Mouse (Mus musculus) left cerebral cortex, postnatal 14 days (tissue): ENCODE measurements around the gene Rbm6. TPM values are rescaled to one million over a fixed set of nuclear protein-coding genes. Genes with fewer than 3 reads are reported as not detected.

Experiments used
- DNase-seq, 2 experiments: peaks; one replicate each; pipeline ENCODE4 v3.0.0; 2021 to 2022; ENCODE audit warnings: low spot score in 2 of 2, mixed read lengths in 1 of 2
- intact Hi-C: fragments of 180-260 bp; cut with DNase I; formaldehyde crosslinking; loops from one replicate; pipeline ENCODE4 v1.15.1; 2025
- total RNA-seq, 2 experiments: library from RNA; stranded (reverse); gene quantifications; 2 replicates each; pipeline ENCODE4 v1.2.3; 2021

Rbm6 gene
- total RNA-seq, 2 experiments from 2014 or later, result 57.0 to 57.8 TPM

DNA sequence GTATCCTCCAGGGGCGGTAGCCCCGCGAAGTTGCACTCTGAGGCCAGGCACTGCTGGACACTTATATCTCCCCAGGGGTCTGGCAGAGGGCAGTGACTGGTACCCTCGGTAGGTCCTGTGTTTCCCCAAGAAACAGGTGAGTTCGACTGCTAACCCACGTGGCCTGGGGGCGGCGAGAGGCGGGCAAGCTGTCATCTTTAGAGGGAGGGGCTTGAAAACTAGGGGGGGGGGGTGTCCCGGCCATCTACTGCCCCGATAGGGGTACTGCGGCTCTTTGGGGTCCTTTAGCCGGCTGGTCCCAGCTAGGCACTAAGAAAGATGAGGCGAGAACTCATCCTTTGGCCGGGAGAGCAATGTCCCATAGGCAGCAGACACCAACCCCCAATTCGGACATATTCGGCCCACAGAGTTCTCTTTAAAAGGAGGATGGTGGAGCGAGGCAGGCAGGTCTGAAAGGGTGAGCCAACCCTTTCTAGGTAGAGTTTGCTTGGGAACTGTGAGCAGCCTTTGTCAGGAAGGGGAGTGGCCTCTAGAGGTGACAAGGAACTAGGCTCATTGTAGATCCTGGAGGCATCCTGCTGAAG, 15.3 kb upstream of the Rbm6 start:
- intact Hi-C loops, result no loop called here
- peak in 1 of 2 experiments; percentile 28 for DNase-seq

DNA sequence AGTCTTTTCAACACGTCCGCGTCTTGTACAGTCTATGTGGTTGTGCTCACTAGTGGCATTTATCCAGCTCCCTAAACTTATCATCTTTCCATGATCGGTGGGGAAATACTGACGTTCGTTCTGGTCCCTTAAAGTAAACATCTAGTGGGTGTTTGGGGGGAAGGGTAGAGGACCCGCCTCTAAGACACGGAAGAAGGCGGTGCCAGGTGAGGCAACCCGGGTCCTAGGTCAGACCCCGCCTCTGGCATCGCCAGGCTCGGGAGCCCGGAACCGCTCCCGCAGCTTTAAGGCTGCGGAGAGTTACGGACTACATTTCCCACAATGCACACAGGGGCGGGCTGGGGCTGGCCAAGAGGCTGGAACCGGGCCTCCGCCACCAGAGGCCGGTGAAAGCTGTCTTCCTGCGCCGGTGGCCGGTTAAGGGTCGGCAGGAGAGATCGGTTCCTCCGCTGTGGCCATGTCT, 14.8 kb upstream of the Rbm6 start, which contains the start of gene Mon1a:
Gene Mon1a (plus strand): TSS at position 348 of the 463 bp plus-strand sequence.
- intact Hi-C loops, result no loop called here
- DNase-seq, result peak; percentile 55 to 83

DNA sequence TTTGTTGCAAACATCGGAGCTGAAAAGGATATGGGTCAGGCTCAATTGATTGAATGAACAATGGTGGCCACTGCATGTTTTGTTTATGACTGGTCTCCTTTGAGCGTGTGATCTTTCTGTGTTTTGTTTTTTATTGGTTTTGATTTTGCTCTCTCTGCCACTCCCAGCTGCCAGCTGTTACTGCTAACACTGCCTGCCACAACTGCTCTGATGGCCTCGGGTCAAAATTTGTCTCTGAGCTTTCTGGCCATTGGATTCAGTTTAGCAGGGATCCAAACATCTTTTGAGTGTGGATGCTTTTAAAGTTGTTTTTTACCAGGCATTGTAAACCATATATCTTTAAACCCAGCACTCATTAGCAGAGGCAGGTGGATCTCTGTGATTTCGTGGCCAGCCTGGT, 7.4 kb upstream of the Rbm6 start:
- no peak for DNase-seq
- intact Hi-C loops, result no loop called here

DNA sequence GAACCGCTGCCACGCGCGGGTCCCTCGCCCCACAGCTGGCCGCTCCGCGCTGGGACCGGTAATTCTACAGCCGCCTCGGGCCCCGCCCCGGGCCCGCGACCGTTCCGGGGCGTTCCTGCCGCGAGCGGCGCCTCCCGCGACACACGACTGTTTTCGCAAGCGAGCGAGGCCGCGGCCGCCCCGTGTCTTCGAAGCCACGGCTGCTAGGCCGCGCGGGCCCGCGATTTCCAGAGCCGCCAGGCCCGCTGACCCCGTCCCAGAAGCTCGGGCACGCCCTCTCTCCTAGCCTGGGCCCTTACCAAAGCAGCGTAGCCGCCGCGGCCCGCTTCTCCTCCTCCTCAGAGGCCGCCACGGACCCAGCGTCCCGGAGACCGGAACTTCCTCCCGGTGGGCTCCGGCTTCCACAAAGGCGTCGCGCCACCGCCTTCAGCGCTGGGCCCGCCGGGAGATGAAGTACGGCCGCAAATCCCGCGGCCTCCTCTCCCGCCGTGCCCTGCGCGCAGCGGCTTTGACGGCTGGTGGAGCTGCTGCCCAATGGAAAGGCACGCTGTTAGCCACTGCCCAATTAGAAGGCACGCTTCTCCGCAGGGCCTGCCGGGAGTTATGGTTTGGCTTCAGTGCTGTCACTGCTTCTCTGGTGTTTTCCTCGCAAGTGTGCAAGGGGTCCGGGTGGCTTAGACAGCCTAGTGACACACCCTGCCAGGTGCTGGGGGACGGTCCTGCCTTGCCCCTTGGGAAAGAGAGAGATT, 513 bp downstream of the Rbm6 start:
- intact Hi-C loops, result no loop called here
- DNase-seq, result peak; percentile 96 to 97

DNA sequence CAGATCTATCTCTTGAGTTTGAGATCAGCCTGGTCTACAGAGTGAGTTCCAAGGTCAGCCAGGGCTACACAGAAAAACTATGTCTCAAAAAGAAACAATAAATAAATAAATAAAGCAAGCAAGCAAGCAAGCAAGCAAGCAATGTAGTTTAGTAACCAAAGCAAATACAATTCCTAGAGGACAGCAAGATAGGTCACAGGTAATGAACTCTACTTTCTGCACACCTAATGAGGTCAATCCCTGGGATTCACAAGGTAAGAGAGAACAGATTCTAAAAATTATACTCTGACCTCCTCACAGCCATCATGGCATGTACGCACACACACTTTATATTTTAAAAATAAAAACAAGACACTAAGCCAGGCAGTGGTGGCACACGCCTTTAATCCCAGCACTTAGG, 7.0 kb downstream of the Rbm6 start:
- intact Hi-C loops, result no loop called here
- no peak for DNase-seq

DNA sequence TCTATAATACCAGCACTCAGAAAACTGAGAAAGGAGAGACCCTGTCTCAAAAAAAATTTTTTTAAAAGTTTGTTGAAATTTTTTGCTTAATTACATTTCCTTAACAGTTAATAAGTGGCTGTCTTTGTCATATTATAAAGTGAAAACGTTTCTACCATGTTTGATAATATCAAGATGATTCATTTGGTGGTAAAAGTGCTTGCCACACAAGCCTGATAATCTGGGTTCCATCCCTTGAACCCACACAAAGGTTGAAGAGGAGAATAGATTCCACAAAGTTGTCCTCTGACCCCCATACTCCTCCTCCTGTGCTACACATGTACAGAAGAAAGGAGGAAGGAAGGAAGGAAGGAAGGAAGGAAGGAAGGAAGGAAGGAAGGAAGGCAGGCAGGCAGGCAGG, 8.5 kb downstream of the Rbm6 start:
- DNase-seq, result no peak
- intact Hi-C loops, result no loop called here

DNA sequence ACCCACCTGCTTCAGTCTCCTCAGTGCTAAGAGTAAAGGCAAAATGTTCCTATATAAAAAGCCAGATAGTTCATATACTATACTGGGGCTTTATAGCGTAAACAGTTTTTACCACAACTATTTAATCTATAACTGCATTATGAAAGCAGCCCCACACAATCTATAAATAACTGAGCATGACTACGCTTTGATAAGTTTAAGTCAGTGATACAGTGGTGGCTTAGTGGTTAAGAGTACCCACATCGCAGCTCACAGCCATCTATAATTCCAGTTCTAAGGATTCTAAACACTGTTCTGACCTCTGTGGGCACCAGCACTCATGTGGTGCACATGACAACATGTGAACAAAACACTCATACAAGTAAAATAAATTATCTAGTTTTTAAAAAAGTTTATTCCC, 14.7 kb downstream of the Rbm6 start:
- intact Hi-C loops, result no loop called here
- no peak for DNase-seq

DNA sequence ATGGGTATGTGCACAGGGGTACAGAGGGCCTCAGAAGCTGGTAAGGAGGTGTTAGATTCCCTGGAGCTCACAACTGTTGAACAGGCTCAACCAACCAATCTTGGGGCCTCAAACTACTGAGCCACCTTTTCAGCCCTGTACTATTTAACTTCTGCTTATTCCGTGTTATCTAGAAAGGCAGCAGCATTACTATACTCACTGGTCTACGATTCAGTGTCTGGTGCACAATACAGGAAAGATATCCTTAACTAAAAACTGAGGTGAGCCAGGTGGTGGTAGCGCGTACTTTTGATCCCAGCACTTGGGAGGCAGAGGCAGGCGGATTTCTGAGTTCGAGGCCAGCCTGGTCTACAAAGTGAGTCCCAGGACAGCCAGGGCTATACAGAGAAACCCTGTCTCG, 24.1 kb downstream of the Rbm6 start:
- intact Hi-C loops, result loop anchor here (5.0 kb wide), 1 partner anchor 62 kb away; no protein-coding TSS in a partner anchor
- DNase-seq, result no peak

DNA sequence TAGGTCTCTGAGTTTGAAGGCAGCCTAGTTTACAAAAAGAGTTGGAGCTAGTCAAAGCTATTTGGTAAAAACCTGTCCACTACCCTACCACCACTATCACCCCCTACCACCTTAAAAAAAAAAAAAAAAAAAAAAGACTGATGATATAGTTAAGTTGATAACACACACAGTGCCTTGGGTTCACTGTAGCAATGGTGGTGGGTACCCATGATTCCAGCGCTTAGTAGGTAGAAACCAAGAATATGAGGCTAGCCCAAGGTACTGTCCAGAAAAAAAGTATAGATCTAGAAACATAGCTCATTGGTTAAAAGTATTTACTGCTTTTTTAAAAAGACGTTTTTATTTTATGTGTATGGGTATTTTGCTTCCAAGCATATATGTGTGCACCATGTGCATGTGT, 30.3 kb downstream of the Rbm6 start:
- DNase-seq, result no peak
- intact Hi-C loops, result no loop called here

DNA sequence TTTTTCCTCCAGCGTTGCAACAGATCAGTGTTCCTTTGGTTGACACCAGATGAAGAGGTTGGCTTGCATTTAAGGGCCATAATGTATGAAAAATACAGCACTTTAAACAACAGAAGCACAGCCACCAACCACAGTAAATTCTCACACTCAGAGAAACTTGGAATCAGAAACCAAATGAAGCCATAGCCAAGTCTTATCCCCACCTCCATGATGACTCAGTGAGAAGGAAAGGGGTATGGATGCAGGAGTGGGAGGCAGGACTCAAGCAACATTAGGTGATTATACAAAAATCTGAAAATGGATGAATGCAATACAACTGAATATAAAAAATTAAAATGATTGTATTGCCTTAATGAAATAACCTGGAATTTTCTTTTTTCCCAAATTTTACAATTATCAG, 34.2 kb downstream of the Rbm6 start:
- no peak for DNase-seq
- intact Hi-C loops, result no loop called here

DNA sequence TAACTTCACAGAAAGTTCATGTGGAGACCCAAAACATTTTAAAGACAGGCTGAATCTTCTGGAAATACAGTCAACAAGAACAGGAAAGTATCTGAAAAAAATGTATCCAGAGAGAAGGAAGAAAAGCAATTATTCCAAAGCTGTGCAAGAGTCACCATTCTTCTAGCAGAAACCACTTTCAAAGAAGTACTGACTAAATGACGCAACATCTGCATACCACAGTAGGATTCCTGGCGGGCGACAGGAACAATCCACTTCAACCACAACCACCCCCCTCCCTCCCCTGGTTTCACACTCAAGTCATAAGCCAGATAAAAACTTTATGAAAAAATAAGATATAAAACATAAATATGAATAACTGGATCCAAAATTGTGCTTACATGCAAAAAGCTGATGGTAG, 39.2 kb downstream of the Rbm6 start:
- intact Hi-C loops, result no loop called here
- DNase-seq, result no peak

DNA sequence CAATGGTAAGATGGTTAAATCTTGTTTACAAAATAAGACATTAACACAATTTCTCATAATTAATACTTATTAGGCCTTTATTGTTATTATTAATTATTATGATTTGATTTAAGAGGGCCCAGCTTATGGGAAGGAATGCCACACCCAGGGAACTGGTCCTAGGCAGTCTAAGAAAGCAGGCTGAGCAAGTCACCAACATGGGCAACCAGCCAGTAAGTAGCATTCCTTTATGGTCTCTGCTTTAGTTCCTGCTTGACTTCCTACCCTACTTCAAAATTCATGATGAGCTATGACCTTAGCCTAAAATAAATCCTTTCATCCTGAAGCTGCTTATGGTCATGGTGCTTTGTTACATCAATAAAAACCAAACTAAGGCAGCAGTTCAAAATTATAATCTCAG, 41.3 kb downstream of the Rbm6 start:
- intact Hi-C loops, result no loop called here
- DNase-seq, result no peak

DNA sequence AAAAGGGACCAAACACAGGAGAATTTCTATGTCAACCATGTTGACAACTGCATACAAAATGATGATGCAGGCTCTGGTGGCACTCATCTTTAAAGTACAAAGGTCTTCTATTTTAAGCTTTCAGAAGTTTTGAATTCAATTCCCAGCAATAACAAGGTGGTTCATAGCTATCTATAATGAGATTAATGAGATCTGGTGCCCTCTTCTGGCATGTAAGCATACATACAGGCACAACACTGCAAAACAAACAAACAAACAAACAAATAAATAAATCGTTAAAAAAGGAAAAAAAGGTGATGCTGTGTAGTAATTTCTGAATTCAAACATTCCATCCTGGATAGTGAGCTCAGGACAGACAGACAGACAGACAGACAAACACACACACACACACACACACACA, 60.9 kb downstream of the Rbm6 start:
- no peak for DNase-seq
- intact Hi-C loops, result no loop called here

DNA sequence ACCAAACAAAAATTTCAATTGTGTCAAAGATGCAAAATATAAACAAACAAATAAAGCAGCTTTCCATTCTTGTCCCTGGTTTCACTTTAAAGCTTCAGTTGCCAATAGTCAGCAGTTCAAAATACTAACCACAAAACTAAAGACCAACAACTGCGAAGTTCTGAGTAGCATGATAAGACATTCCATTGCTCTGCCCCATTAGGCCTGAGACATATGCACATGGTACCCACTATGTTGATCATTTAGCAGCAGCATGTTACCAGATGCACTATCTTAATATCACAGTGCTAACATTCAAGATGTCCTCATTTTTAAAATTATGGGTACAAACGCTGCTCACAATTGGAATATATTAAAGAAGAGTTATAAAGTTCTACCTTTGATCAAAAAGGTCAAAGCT, 62.1 kb downstream of the Rbm6 start:
- no peak for DNase-seq
- intact Hi-C loops, result no loop called here

DNA sequence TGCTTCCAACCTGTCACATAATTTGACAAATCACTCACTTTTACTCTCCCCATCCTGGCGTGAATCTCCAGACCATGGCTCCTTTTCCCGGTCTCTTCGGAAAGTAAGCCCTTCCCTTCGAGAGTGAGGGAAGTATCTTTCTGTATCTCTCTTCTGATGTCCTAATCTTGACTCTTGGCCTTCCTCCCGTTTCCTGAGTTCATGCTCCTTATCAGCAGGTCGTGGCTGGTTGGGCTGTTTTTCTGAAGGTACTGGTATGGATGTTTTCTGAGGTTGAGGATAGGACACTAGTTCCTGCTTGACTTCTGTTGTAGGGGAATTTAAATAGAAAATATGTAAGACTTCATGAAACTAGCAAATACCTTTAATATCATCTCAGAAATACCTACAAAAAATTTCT, 81.3 kb downstream of the Rbm6 start:
- DNase-seq, result no peak
- intact Hi-C loops, result no loop called here

DNA sequence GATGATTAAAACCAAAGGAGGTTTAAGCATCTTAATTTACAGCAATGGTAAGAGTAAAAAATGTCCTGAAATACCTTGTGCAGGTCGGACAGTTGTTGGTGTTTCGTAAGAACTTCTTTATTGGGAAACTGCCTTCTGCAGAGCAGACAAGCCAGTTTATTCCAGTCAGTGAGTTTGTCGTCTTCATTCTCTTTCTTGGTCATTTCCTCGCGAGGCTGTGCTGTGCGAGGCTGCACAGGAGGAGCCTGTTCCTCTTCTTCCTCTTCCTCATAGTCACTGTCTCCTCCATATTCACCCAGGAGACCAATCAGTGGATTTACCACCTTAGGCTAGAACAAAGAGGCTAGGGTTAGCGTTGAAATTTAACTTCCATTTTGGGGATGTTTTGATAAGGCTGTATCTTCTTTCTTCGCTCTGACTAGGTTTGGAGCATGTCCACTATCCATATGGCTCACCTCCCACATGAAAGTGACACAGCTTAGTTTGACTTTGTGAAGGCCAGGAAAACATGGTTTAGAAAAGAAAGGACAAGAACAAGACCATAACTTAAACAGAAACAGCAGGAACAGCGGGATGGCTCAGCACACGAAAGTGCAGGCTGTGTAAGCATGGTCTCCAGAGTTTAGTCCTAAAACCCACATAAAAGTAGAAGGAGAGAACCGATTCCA, 90.4 kb downstream of the Rbm6 start:
- intact Hi-C loops, result no loop called here
- DNase-seq, result no peak

DNA sequence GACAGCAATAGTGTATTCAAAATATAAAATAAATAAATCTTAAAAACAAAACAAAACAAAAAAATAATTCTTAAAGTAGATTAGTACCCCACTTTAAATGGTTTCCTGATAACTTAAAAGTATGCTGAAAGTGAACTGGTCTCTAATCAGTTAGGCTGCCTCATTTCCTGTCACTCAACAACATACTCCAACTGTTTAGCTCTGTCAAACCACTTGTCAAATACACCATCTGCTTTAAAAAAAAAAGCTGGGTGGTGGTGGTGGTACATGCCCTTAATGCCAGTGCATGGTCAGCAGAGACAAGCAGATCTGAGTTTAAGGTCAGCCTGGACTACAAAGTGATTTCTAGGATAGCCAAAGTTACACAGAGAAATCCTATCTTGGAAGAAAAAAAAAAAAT, 96.2 kb downstream of the Rbm6 start:
- no peak for DNase-seq
- intact Hi-C loops, result no loop called here

DNA sequence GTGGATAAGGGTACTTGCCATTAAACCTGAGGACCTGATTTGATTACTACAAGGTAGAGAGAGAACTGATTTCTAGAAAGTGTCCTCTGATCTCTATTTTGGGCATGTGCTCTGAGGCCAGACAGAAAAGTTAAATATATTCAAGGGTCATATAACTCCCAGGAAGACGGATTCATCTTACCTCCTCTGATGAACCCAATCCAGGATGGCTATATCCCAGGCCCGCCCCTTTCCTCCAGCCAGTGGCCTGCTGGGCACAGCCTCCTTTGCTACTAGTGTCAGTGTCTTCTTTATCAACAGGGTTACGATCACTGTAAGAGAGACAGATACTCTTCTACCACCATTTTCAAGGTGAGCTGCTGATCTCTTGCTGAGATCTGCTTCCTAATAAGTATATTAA, 98.6 kb downstream of the Rbm6 start:
- no peak for DNase-seq
- intact Hi-C loops, result no loop called here

DNA sequence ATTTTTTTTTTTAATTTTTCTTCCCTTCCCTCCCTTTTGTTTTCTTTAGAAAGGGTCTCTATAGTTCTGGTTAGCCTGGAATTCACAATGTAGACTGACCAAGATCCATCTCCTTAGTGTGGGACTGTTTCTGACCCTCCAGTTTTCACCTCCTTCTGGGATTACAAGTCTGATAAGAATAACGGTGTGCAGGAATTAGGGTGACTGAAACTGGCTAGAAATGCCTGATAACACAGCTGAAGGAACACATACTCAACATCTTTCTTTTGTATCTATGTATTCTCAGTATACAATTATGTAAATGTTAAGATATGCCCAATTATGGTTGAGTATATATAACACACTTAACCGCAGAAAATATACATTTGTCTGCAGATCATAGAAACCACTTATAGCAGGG, 101.3 kb downstream of the Rbm6 start:
- intact Hi-C loops, result no loop called here
- DNase-seq, result no peak

DNA sequence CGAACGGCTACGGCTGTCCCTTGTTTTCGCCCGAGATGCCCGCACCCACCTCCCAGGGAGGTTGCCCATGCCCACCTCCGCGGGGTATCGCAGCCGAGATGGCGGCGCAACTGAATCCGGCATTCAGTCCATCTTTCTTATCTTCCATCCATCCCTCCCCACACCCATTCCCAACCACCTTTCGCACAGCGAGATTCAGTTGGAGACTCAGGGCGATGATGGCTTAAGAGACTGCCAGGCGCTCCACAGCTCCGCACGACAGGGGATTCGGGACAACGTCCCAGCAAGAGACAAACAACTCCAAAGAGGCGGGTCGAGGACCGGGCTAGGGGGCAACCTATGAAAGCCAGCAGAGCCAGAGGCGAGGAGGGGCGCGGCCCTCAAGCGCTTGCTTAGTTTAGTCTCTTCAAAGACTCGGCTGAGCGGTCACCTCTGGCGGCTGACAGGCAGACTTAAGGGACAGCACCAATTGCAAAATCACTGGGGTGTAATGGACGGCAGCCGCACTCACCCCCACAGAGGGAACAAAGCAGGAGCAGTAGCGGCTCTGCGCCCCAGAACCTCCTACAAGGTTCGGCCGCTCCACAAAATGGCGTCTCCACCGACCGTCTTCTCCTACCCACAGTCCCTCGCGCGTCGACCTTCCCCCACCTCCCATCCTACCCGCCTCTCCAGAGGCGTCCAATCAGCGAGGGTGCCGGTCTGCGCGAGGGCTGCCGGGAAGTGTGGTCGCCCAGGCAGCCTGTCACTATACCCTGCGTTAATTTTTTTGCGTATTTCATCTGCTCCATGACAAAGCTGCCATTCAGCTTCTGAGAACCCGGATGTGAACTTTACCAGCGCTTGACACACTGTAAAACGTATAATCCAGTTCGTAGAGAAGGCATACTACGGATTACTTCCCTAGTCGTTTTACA, 102.4 kb downstream of the Rbm6 start, which contains the start of gene Rbm5:
Gene Rbm5 (minus strand): TSS at position 623 of the 917 bp plus-strand sequence.
- intact Hi-C loops, result no loop called here
- DNase-seq, result peak; percentile 93 to 96
